Mouse (Mus musculus) forebrain, embryonic 15.5 days (tissue): ENCODE measurements around the gene Arf1. TPM values are rescaled to one million over a fixed set of nuclear protein-coding genes. Genes with fewer than 3 reads are reported as not detected.

Source experiments
- ATAC-seq: fragments of 200-750 bp; cut with Nextera tagmentation; replicated peaks from 2 replicates; pipeline ENCODE4 v1.8.0; 2017; ENCODE audit warnings: mild to moderate bottlenecking, moderate TSS enrichment, moderate library complexity
- H3K27ac ChIP-seq: fragments of 300-500 bp; sonication (generic); replicated peaks from 2 replicates; pipeline ENCODE4 v1.5.1; 2015; ENCODE audit warnings: mild to moderate bottlenecking, inconsistent platforms
- H3K27me3 ChIP-seq: fragments of 300-500 bp; sonication (generic); 2 replicates; pipeline ENCODE4 v1.6.1; 2015; ENCODE audit warnings: inconsistent platforms
- H3K36me3 ChIP-seq: fragments of 300-500 bp; sonication (generic); 2 replicates; pipeline ENCODE4 v1.6.1; 2015; ENCODE audit warnings: mild to moderate bottlenecking, inconsistent platforms
- H3K4me1 ChIP-seq: fragments of 300-500 bp; sonication (generic); 2 replicates; pipeline ENCODE4 v1.6.1; 2015; ENCODE audit warnings: inconsistent platforms
- H3K4me2 ChIP-seq: fragments of 300-500 bp; sonication (generic); replicated peaks from 2 replicates; pipeline ENCODE4 v1.6.1; 2015; ENCODE audit warnings: mild to moderate bottlenecking, inconsistent platforms
- H3K4me3 ChIP-seq: fragments of 300-500 bp; sonication (generic); 2 replicates; pipeline ENCODE4 v1.5.1; 2015; ENCODE audit warnings: mild to moderate bottlenecking, inconsistent platforms
- H3K9ac ChIP-seq: fragments of 300-500 bp; sonication (generic); replicated peaks from 2 replicates; pipeline ENCODE4 v1.6.1; 2015; ENCODE audit warnings: mild to moderate bottlenecking, inconsistent platforms
- H3K9me3 ChIP-seq: fragments of 300-500 bp; sonication (generic); 2 replicates; pipeline ENCODE4 v1.6.1; 2016; ENCODE audit warnings: inconsistent platforms
- WGBS: fragments of 180-500 bp; shearing (Covaris S2); methylation state at CpG from one replicate; pipeline ENCODE4 v1.1.7; 2015; ENCODE audit warnings: mixed read lengths; 5-methylcytosine and 5-hydroxymethylcytosine counted together
- polyA plus RNA-seq: library from polyadenylated mRNA; unstranded; fragments of >200 nt; fragmentation: Nextera tagmentation; extraction: Ambion mirVana; gene quantifications from 2 replicates; pipeline ENCODE4 v1.2.1, GENCODE M21; 2015

The Arf1 gene
- polyA plus RNA-seq, 1 experiment from 2014 or later: 626 TPM

DNA sequence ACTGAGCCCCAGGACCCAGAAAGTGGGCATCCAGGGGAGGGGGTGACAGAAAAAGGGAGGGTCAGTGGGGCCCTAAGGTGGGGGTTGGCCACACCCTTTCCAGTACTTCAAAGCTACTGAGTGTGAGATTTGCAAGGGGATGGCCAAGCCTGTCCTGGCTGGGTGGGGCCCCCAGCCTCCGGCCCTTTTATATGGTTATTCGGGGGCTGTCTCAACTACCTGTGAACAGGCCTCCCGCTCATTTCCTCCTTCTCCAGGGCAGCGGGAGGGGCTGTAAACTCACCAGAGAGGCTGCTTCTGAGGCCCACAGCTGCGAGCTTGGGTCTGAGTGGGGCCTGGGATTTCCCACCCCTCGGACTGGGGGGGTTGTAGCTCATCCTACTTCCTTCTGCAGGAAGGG lies 15.8 kb upstream of the Arf1 start:
- H3K9ac ChIP-seq: no peak overlapping the region
- no peak overlapping the region for H3K27ac ChIP-seq
- H3K4me2 ChIP-seq: no peak overlapping the region
- H3K27me3 ChIP-seq: no peaks in the 10 kb centered on the region
- H3K9me3 ChIP-seq: no peaks in the 10 kb centered on the region
- WGBS: 55% methylated on average over 6 of the region's 6 CpGs
- H3K4me3 ChIP-seq: no peak overlapping the region
- ATAC-seq: no peak
- H3K36me3 ChIP-seq: no peaks in the 10 kb centered on the region
- peaks cover 5% of the 10 kb centered on the region for H3K4me1 ChIP-seq

DNA sequence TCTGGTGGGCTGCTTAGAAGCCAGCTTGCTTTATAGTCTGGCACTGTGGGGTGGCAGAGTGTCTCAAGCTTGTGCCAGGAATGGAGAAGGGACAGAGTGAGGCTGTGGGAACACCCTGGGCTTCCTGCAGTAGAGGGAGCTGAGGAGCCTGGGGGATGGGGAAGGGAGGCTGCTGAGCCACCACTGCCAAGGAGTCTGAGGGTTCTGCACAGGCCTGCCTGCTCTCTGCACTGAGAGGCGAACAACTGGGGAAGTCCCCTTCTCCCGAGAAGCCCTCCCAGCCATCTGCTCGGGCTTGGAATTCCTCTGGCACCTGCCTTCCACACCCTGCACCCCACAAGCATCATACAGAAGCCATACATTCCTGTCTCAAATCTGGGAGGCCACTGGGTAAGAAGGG lies 13.8 kb upstream of the Arf1 start:
- Histone ChIP-seq H3K27me3 (no peaks in the 10 kb centered on the region), H3K9me3 (no peaks in the 10 kb centered on the region), H3K9ac (no peak overlapping the region), H3K4me2 (no peak overlapping the region), H3K4me3 (no peak overlapping the region), H3K27ac (no peak overlapping the region), H3K4me1 (peaks cover 8% of the 10 kb centered on the region), H3K36me3 (no peaks in the 10 kb centered on the region)
- ATAC-seq: no peak
- 12% methylated on average over 3 of the region's 3 CpGs for WGBS

DNA sequence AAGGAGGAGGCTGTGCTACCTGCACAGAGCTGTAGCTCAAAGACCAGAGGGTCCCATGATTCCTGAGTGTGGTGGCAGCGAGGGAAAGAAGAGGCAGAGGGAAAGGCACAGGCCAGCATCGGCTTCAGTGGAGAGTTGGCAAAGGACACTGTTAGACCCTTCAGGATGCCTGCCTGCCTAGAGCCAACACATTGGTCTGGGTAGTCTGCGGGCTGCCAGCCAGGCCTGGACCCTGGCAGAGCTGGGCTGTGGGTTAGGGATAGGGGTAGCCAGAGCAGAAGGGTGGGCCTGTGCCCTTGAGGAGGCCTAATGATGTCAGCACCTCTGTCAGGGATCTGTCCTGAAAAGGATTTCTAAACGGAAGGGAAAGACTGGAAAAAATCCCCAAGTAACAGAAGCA lies 11.7 kb upstream of the Arf1 start:
- no peak overlapping the region for H3K4me3 ChIP-seq
- no peak overlapping the region for H3K4me2 ChIP-seq
- H3K27me3 ChIP-seq: no peaks in the 10 kb centered on the region
- no peak for ATAC-seq
- H3K9ac ChIP-seq: no peak overlapping the region
- 79% methylated on average over 4 of the region's 4 CpGs for WGBS
- H3K4me1 ChIP-seq: peaks cover 8% of the 10 kb centered on the region
- H3K36me3 ChIP-seq: no peaks in the 10 kb centered on the region
- H3K27ac ChIP-seq: no peak overlapping the region
- no peaks in the 10 kb centered on the region for H3K9me3 ChIP-seq

DNA sequence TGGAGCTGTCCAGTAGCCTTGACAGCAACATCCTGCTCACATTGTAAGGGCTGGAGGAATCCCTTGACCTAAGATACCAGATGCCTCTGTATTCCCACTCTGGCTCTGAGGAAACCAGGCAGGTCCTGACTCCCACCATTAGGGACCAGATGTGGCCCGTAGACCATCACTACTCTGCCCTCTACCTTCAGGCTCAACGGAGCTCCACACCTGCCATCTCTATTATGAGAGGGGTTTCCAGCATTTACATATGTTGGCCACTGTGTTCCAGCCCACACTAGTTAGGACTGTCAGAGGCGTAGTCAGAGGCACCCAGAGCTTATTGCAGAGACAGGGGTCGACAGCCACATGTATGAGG lies 11.3 kb upstream of the Arf1 start:
- Histone ChIP-seq H3K9me3 (no peaks in the 10 kb centered on the region), H3K4me1 (peaks cover 8% of the 10 kb centered on the region), H3K9ac (no peak overlapping the region), H3K4me2 (no peak overlapping the region), H3K4me3 (no peak overlapping the region), H3K27me3 (no peaks in the 10 kb centered on the region), H3K36me3 (no peaks in the 10 kb centered on the region), H3K27ac (no peak overlapping the region)
- 61% methylated on average over 4 of the region's 4 CpGs for WGBS
- ATAC-seq: 0 out of 2 replicates have a peak, but pooled peaks have one; percentile 13

DNA sequence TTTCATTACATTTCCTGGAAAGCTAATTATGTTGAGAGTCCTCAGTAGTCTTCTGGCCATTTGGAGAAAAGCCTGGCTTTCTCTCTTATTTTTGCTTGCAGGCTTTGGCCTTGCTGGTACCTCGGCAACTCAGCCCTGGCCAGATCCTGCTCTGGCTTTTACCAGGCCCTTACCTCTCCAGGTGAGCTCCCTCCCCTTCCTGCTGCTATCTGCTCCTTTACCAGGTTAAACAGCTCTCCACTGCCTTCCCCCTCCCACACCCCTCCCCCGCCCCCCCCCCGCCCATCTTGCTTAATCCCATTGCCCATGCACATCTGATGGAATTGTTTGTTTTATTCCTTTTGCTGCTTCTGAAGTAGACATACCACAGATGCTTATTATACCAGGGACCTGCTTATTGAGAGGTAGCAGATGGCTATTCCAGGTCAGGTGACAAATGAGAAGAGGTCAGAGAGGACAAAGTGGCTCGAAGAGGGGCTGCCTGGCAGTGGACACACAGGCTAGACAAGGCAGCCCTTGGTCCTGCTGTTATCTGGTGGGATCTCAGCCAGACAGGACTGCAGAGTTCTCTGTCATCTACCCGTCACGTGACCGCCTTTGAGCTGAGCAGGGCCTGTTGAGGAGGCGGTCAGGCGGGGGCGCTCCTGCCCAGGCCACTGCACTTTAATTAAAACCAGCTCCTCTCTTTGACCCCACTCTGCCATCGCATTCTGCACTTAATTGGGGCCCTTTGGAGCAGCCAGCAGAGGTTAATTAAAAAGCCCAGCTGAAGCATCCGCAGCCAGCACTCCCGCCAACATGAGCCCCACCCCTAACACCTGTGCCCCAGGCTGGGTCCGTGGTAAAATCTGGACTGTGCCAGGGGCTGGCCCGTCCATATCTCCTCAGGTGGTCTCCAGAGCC lies 10.7 kb upstream of the Arf1 start:
- Histone ChIP-seq H3K27me3 (no peaks in the 10 kb centered on the region), H3K4me2 (no peak overlapping the region), H3K9me3 (no peaks in the 10 kb centered on the region), H3K9ac (no peak overlapping the region), H3K27ac (no peak overlapping the region), H3K36me3 (no peaks in the 10 kb centered on the region), H3K4me3 (no peak overlapping the region), H3K4me1 (peaks cover 8% of the 10 kb centered on the region)
- 3% methylated on average over 14 of the region's 15 CpGs for WGBS
- 0 out of 2 replicates have a peak, but pooled peaks have one; percentile 26 for ATAC-seq

DNA sequence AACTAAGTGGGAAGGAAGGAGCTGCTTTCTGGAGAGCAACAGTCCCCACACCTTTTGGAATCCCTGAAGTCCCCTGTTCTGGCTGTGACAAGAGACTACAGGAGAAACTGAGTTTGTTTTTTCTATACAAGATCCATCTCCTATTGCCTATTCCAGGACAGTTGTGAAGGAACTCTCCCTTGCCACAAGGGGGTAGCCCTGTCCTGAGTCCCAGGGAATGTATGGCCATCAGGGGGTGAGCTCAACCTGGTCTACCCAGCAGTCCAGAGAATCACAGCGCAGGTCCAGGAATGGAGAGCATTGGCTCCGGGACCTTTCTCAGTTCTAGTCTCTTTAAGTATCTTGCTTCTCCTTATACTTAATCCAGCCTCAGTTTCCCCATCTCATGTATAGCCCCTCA lies 4.7 kb upstream of the Arf1 start:
- no peaks in the 10 kb centered on the region for H3K9me3 ChIP-seq
- ATAC-seq: no peak
- H3K27ac ChIP-seq: no peak overlapping the region
- H3K36me3 ChIP-seq: no peaks in the 10 kb centered on the region
- no peaks in the 10 kb centered on the region for H3K27me3 ChIP-seq
- H3K9ac ChIP-seq: no peak overlapping the region
- no peak overlapping the region for H3K4me3 ChIP-seq
- peaks cover 9% of the 10 kb centered on the region for H3K4me1 ChIP-seq
- no peak overlapping the region for H3K4me2 ChIP-seq
- 49% methylated on average over 2 of the region's 2 CpGs for WGBS

DNA sequence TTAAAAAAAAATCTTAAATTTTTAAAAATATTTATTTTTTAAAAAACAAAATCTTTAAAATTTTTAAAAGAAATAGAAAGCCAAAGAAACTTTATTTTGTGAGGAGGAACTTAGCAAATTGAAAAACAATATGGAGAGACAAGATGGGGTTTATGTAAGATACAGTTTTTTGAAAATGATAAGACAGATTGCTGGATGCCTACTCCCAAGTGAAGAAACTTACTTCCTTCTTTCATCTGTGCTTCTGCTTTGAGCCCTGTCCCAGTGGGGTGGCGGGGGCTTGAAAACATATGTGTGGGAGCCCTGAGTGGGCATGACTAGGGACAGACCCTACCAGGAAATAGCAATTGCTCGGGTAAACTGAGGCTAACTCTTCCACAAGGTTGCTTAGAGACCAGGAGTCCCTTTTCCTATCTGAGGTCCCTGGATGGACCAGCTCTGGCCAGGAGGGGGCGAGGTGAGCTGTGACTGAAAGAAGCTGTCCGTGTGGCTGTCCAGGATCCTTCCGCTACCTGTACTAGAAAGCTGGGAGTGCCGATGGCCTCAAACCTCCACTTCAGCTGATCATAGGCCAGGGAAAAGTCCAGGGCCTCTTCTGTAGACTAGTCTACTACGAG lies 2.2 kb upstream of the Arf1 start:
- Histone ChIP-seq H3K9ac (no peak overlapping the region), H3K4me2 (no peak overlapping the region), H3K36me3 (no peaks in the 10 kb centered on the region), H3K27me3 (no peaks in the 10 kb centered on the region), H3K9me3 (no peaks in the 10 kb centered on the region), H3K4me1 (peaks cover 29% of the 10 kb centered on the region), H3K4me3 (no peak overlapping the region), H3K27ac (no peak overlapping the region)
- no peak for ATAC-seq
- WGBS: 13% methylated on average over 7 of the region's 7 CpGs

DNA sequence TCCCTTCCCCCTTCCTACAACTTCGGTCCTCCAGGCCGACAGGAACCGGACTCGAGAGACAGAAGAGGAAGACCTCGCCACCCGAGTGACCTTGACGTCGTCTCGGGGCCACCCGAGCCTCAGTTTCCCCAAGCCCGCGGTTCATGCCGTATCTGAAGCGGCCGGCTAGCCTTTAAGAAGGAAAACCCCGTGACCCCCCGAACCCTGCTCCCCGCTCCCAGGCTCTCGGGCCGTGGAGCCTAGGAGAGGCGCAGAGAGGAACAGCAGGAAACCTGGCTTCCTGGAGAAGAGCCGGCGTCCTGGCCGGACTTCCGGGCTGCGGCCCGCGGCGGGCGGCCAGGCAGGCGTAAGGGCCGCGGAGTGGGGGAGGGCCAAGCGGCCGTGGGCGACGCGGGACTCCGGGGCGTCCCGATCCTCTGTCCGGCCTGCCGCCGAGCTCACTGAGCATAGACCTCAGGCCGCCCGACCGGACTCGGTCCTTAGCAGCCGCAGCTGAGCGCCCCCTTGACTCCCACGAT lies 407 bp downstream of the Arf1 start:
- peak overlapping the region; percentile 86 for H3K27ac ChIP-seq
- peak overlapping the region; percentile 92 for H3K4me3 ChIP-seq
- no peaks in the 10 kb centered on the region for H3K9me3 ChIP-seq
- H3K4me1 ChIP-seq: peaks cover 51% of the 10 kb centered on the region
- 0 out of 2 replicates have a peak, but pooled peaks cover 5% of the 10 kb centered on the region for H3K36me3 ChIP-seq
- H3K4me2 ChIP-seq: peak overlapping the region; percentile 93
- no peaks in the 10 kb centered on the region for H3K27me3 ChIP-seq
- ATAC-seq: peak; percentile 75
- H3K9ac ChIP-seq: peak overlapping the region; percentile 98
- under 1% methylated on average over 50 of the region's 51 CpGs for WGBS

DNA sequence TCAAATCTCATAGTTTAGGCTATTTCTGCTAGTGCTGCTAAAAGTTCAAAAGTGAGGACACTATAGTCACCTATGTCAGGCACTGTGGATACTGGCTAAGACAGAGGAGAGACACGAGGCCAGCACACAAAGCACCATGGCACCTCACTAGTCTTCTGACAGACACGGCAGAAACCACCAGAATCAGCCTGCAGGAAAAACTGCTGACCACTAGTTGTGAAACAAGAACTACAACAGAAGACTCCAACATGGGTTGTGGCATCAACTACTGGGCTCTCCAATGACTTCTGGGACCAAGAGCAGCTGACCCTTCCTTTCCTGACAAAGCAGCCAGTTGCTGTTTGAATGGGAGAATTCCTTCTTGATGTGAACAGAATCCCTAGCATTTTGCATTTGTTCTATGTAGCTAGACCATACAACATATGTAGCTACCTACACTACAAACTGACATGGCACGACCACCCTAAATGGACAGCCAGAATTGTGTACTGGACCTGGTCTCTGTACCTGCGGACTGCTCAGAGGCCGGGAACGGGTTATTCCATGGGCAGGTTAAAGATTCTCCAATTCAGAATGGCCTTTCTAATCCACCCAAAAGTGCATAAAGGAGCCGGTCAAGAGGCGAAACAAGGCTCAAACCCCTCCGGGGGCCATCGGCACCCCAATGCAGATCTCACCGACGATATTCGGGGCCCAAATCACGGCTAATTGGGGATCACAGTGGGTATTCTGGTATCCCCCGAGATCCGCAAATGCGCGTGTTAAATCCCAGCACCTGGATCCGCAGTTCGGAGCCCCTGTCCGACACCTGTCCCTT lies 1.1 kb downstream of the Arf1 start:
- peak overlapping the region; percentile 92 for H3K4me3 ChIP-seq
- H3K4me1 ChIP-seq: peaks cover 56% of the 10 kb centered on the region
- H3K36me3 ChIP-seq: 0 out of 2 replicates have a peak, but pooled peaks cover 5% of the 10 kb centered on the region
- peak overlapping the region; percentile 98 for H3K9ac ChIP-seq
- 6% methylated on average over 21 of the region's 21 CpGs for WGBS
- H3K4me2 ChIP-seq: peak overlapping the region; percentile 93
- ATAC-seq: no peak
- H3K27ac ChIP-seq: 0 out of 2 replicates have a peak overlapping the region, but pooled peaks have one; percentile 86
- no peaks in the 10 kb centered on the region for H3K27me3 ChIP-seq
- no peaks in the 10 kb centered on the region for H3K9me3 ChIP-seq

DNA sequence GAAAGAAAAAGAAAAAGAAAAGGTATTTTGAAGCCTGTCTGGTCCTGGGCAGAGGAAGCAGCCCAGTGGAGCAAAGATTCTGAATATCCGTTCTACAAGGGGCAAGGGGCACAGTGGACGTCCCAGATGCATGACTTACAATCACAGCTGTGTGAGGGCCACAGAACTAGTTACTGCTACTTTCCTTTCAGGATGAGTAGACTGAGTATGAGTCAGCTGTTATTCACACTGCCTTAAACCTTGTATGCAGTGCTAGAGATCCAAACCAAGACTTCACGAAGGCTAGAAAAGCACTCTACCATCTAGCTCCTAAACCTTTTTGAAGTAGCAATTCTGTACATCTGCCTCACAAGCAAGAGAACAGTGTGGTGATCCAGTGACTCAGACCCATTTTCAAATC lies 1.8 kb downstream of the Arf1 start:
- Histone ChIP-seq H3K27ac (0 out of 2 replicates have a peak overlapping the region, but pooled peaks have one; percentile 2), H3K36me3 (0 out of 2 replicates have a peak, but pooled peaks cover 5% of the 10 kb centered on the region), H3K9ac (peak overlapping the region; percentile 98), H3K4me2 (peak overlapping the region; percentile 93), H3K27me3 (no peaks in the 10 kb centered on the region), H3K9me3 (no peaks in the 10 kb centered on the region), H3K4me1 (peaks cover 59% of the 10 kb centered on the region), H3K4me3 (peak overlapping the region; percentile 92)
- ATAC-seq: no peak
- WGBS: 67% methylated on average over 3 of the region's 3 CpGs

DNA sequence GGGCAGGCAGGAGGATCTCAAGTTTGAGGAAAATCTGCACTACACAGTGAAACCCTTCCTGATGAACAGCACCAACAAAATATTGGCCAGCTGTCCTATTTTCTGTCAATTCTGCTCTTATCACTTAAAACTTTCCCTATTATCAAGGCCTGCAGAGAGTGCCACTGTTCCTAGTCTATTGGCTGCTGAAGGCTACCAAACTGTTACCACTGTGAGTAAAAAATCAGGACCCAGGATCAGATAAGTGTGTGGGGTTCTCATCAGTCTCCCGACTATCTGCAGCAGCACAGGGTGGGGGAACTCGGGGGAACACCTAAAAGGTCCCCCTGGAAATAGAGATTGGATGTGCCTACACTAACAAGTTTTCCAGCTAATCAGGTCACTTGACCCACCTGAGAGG lies 2.9 kb downstream of the Arf1 start:
- H3K36me3 ChIP-seq: 0 out of 2 replicates have a peak, but pooled peaks cover 5% of the 10 kb centered on the region
- no peaks in the 10 kb centered on the region for H3K27me3 ChIP-seq
- 88% methylated on average over 2 of the region's 2 CpGs for WGBS
- no peak overlapping the region for H3K4me2 ChIP-seq
- no peak overlapping the region for H3K4me3 ChIP-seq
- H3K4me1 ChIP-seq: peaks cover 63% of the 10 kb centered on the region
- no peak for ATAC-seq
- H3K27ac ChIP-seq: no peak overlapping the region
- H3K9me3 ChIP-seq: no peaks in the 10 kb centered on the region
- H3K9ac ChIP-seq: 0 out of 2 replicates have a peak overlapping the region, but pooled peaks have one; percentile 4
